Mouse (Mus musculus) heart, embryonic 10.5 days (tissue): ENCODE data around the gene Batf3. TPM values are rescaled to one million over a fixed set of nuclear protein-coding genes. Genes with fewer than 3 reads are reported as not detected.
"Not testable (repeated sequence)": the region's sequence is repeated elsewhere in the genome, so short reads cannot be mapped to it uniquely, and the experiment has no call there.

Experiments used
- DNase-seq: peaks from one replicate; pipeline ENCODE4 v3.0.0-alpha.2; 2017; ENCODE audit warnings: low spot score
- H3K27ac ChIP-seq: fragments of 300-500 bp; sonication (generic); 2 replicates; pipeline ENCODE4 v1.5.1; 2016; ENCODE audit warnings: mild to moderate bottlenecking
- H3K27me3 ChIP-seq: fragments of 300-500 bp; sonication (generic); 2 replicates; pipeline ENCODE4 v1.6.1; 2016; ENCODE audit warnings: mild to moderate bottlenecking; ENCODE audit not compliant: poor library complexity, insufficient read depth, severe bottlenecking
- H3K36me3 ChIP-seq: fragments of 300-500 bp; sonication (generic); 2 replicates; pipeline ENCODE4 v1.6.1; 2016; ENCODE audit warnings: mild to moderate bottlenecking, moderate library complexity
- H3K4me1 ChIP-seq: fragments of 300-500 bp; sonication (generic); 2 replicates; pipeline ENCODE4 v1.6.1; 2016; ENCODE audit warnings: mild to moderate bottlenecking
- H3K4me3 ChIP-seq: fragments of 300-500 bp; sonication (generic); 2 replicates; pipeline ENCODE4 v1.5.1; 2016; ENCODE audit warnings: mild to moderate bottlenecking, moderate library complexity
- H3K9me3 ChIP-seq: fragments of 300-500 bp; sonication (generic); 2 replicates; pipeline ENCODE4 v1.6.1; 2016; ENCODE audit warnings: mild to moderate bottlenecking, moderate library complexity
- WGBS: fragments of 180-500 bp; shearing (Covaris S2); methylation state at CpG from one replicate; pipeline ENCODE4 v1.1.7; 2016; 5-methylcytosine and 5-hydroxymethylcytosine counted together
- polyA plus RNA-seq: library from polyadenylated mRNA; unstranded; fragments of >200 nt; fragmentation: Nextera tagmentation; extraction: Ambion mirVana; gene quantifications from 2 replicates; pipeline ENCODE4 v1.2.1, GENCODE M21; 2016

Batf3 gene
- polyA plus RNA-seq, 1 experiment from 2014 or later: 7.9 TPM

DNA sequence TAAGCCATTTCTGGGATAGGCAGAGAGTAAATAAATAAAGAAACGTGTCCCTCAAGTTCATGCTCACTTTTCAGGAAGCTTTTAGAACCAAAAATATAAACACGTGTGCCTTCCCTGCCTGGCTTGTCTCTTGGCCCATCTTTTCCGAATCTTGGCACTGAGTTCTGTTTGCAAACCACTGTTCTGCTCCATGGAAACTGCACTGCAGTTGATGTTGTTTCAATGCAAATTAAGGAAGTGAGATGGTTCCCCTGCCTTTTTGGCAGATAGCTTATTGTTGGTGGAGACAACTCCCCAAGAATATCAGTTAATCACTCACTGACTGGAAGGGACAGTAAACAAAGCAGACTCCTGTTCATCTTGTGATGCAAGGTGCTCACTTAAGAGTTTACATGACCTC is 25.1 kb downstream of the Batf3 start:
- Histone ChIP-seq H3K4me1 (peaks cover 23% of the 10 kb centered on the region), H3K27me3 (peaks cover 19% of the 10 kb centered on the region), H3K36me3 (no peaks in the 10 kb centered on the region), H3K9me3 (no peaks in the 10 kb centered on the region), H3K4me3 (no peak overlapping the region), H3K27ac (no peak overlapping the region)
- 67% methylated on average over 3 of the region's 3 CpGs for WGBS
- no peak for DNase-seq

DNA sequence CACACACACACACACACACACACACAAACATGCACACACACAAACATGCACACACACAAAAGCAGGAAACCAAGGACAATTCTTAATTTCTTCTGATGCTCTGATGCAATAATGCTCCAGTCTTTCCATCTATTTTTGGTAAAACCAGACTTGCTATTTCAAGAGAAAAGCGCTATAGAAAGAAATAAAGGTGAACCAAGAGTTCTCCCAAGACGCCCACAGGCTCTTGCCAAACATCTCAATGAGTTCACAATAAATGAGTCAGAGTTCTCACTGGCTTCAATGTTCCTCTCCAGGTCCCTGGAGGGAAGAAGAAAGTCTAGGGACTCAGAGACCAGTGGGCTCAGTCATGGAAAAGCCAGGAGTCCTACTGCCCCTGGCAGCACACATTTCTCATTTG is 26.0 kb downstream of the Batf3 start:
- no peak for DNase-seq
- WGBS: 88% methylated on average over 2 of the region's 2 CpGs

DNA sequence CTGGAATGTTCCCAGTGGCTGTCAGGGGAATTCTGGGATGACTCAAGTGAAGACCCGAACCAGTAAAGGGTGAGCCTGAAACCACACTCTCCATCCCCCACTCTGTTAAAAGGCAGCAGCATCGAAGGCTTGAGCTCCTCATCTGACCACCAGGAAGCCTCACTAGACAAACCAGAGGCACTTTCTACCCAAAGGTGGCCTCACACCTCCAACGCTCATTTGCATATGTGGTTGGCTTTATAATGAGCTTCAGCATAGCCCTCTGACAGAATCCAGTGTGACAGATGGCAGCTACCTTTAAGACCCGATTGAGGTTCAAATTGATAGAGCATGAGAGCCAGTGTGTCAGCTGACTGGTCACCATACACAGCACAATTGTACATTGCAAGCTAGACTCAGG is 26.6 kb downstream of the Batf3 start:
- peaks cover under 1% of the 10 kb centered on the region; the same call in 1 of the 2 replicates for H3K9me3 ChIP-seq
- H3K4me1 ChIP-seq: peaks cover 14% of the 10 kb centered on the region
- peaks cover 19% of the 10 kb centered on the region for H3K27me3 ChIP-seq
- WGBS: 58% methylated on average over 4 of the region's 4 CpGs
- no peak overlapping the region for H3K27ac ChIP-seq
- DNase-seq: no peak
- no peaks in the 10 kb centered on the region for H3K36me3 ChIP-seq
- no peak overlapping the region for H3K4me3 ChIP-seq

More for the DNA sequence above, 26.0 kb downstream of the Batf3 start:
- Histone ChIP-seq H3K9me3 (no peaks in the 10 kb centered on the region), H3K4me1 (peaks cover 20% of the 10 kb centered on the region), H3K27me3 (peaks cover 19% of the 10 kb centered on the region), H3K27ac (no peak overlapping the region), H3K36me3 (no peaks in the 10 kb centered on the region), H3K4me3 (no peak overlapping the region)

DNA sequence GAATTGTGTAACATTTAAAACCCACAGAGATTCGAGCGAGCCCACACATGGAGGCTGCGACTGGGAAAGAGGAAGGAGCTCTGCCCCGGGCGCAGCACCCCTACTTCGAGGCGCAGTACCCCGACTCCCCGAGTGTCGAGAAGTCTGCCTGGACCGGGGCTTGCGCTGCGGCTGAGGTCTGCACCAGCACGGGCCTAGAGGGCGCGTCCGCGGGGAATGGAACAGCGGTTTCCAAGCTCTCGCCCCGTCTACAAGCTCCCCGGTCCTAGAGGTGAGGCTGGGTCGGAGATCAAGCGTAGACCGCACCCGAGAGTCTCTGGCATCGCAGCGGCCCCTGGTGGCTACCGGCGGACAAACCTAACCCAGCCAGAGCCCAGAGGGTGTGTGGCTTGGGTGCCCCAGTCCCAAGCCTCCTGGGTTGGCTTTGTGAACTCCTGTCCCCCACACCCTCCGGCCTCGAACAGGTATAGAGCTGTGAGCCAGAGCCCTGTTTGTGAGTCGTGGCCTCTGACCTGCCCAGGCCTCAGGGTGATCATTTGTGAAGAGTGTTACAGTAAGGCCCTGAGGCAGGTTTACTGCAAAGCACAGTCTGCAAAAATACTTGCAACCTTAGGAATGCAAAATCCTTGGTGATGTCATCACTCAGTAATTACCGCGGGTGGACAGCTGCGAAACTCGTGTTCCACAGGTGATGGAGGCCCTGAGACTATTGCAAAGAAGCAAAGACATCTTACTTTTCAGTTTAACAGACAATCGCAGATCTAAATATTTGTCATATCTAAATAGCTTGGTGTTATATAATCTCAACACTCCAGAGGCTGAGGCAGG is 28.4 kb downstream of the Batf3 start:
- DNase-seq: peak; percentile 92
- peak overlapping the region; percentile 56 for H3K27ac ChIP-seq
- peak overlapping the region; percentile 54 for H3K4me3 ChIP-seq
- peaks cover 19% of the 10 kb centered on the region for H3K27me3 ChIP-seq
- WGBS: 13% methylated on average over 38 of the region's 38 CpGs
- H3K9me3 ChIP-seq: peaks cover 4% of the 10 kb centered on the region; the same call in 1 of the 2 replicates
- H3K36me3 ChIP-seq: no peaks in the 10 kb centered on the region
- H3K4me1 ChIP-seq: peaks cover 12% of the 10 kb centered on the region

DNA sequence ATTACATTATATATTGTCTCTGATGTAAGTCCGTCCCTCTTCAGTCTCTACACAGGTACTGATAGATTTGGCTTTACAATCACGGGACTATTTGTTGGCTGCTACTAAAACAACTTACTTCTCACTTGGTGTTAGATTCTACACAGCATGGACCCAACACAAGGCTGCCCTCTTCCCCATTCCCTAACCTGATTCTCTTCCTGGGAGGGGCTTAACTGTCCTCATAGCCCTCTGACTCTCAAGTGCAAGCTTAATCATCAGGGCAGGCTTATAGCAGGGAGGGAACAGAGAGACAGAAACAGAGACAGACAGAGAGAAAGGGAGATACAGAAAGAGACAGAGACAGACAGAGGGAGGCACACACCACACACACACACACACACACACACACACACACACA is 34.0 kb downstream of the Batf3 start:
- Histone ChIP-seq H3K36me3 (no peaks in the 10 kb centered on the region), H3K4me3 (no peak overlapping the region), H3K9me3 (peaks cover 4% of the 10 kb centered on the region; the same call in 1 of the 2 replicates), H3K27ac (no peak overlapping the region), H3K4me1 (peaks cover 40% of the 10 kb centered on the region), H3K27me3 (no peaks in the 10 kb centered on the region)
- DNase-seq: no peak
- WGBS: 85% methylated on average over 2 of the region's 2 CpGs

DNA sequence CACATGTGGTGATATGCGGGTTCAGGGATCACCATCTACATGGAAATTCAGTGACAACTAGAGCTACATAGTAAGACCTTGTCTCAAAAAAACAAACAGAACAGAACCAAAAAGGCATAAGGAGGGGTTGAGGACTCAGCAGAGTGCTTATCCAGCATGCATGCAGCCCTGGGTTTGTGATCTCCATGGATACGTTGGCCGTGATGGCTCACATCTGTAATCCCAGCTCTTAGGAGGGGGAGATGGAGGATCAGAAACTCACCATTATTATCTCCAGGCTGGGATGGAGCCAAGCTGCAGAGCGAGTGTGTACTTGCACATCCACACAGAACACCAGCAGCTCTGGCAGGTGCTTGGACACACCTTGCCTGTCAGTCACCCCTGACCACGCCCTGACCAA is 34.6 kb downstream of the Batf3 start:
- Histone ChIP-seq H3K4me3 (no peak overlapping the region), H3K4me1 (peaks cover 40% of the 10 kb centered on the region), H3K36me3 (no peaks in the 10 kb centered on the region), H3K9me3 (peaks cover 4% of the 10 kb centered on the region; the same call in 1 of the 2 replicates), H3K27me3 (no peaks in the 10 kb centered on the region), H3K27ac (peak overlapping the region; percentile 47)
- WGBS: 71% methylated on average over 5 of the region's 5 CpGs
- DNase-seq: no peak

DNA sequence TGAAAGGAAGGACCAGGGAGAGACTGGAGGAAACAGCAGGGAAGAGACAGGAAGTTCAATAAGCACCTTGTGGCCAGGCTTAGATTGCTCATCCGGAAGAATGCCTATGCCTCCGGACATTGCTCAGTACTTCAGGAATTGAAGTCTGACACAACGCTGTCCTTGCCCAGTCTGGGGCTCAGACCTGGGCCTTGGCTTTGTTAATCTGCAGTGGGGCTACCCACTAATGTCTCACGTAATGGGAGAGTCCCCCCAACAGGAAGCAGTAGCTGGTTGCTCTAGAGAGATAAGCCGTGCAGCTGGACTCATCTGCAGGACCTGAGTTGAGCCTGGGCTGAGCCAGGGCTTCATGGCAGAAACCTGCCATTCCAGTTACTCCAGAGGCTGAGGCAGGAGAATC is 35.3 kb downstream of the Batf3 start:
- Histone ChIP-seq H3K9me3 (peaks cover 4% of the 10 kb centered on the region; the same call in 1 of the 2 replicates), H3K27me3 (no peaks in the 10 kb centered on the region), H3K36me3 (no peaks in the 10 kb centered on the region), H3K4me1 (peaks cover 40% of the 10 kb centered on the region), H3K27ac (peak overlapping the region; percentile 47; the same call in 1 of the 2 replicates), H3K4me3 (no peak overlapping the region)
- no peak for DNase-seq
- WGBS: 55% methylated on average over 5 of the region's 5 CpGs

DNA sequence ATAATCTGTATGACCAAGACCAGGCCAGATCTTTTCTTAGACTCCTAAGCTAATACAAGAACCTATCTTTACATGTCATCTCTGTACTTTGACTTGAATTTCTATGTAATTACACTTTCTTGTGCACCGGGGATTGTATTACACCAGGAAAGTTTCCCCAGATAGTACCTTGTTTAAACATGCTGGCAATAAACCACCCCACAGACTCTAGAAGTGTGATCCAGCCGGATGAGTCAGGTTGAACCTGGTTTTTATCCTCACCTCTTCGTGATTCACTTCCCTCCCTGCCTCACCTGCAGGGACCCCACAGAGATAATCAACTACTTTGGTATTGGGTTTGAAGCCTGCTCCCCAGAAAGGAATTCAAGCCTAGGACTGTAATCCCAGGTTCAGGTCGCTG is 37.8 kb downstream of the Batf3 start:
- H3K9me3 ChIP-seq: no peaks in the 10 kb centered on the region
- WGBS: 59% methylated on average over 4 of the region's 4 CpGs
- H3K4me3 ChIP-seq: no peak overlapping the region
- no peaks in the 10 kb centered on the region for H3K27me3 ChIP-seq
- no peak for DNase-seq
- no peak overlapping the region for H3K27ac ChIP-seq
- H3K4me1 ChIP-seq: peaks cover 52% of the 10 kb centered on the region
- H3K36me3 ChIP-seq: no peaks in the 10 kb centered on the region

DNA sequence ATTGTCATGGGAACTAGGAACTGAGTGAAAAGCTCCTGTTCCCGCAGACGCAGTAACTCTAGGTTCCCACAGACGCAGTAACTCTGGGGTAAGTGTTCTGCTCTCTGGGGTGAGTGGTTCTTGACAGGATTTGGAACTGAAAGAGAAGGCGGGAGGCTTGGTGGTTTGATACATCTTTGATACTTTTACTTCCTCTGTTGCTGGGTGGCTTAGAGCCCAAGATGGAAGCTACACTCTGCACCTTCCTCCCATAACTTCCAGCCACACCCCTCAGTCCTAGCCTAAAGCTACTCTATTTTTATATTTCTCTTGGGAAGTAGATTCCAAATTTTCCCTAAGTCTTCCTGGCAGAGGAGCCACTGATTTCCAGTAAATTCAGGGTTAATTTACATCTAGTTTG is 40.8 kb downstream of the Batf3 start:
- H3K4me1 ChIP-seq: peaks cover 28% of the 10 kb centered on the region; the same call in 1 of the 2 replicates
- H3K4me3 ChIP-seq: no peak overlapping the region
- no peaks in the 10 kb centered on the region for H3K9me3 ChIP-seq
- no peaks in the 10 kb centered on the region for H3K27me3 ChIP-seq
- 86% methylated on average over 4 of the region's 4 CpGs for WGBS
- H3K27ac ChIP-seq: 0 out of 2 replicates have a peak overlapping the region, but pooled peaks have one; percentile 16
- H3K36me3 ChIP-seq: no peaks in the 10 kb centered on the region
- DNase-seq: no peak

DNA sequence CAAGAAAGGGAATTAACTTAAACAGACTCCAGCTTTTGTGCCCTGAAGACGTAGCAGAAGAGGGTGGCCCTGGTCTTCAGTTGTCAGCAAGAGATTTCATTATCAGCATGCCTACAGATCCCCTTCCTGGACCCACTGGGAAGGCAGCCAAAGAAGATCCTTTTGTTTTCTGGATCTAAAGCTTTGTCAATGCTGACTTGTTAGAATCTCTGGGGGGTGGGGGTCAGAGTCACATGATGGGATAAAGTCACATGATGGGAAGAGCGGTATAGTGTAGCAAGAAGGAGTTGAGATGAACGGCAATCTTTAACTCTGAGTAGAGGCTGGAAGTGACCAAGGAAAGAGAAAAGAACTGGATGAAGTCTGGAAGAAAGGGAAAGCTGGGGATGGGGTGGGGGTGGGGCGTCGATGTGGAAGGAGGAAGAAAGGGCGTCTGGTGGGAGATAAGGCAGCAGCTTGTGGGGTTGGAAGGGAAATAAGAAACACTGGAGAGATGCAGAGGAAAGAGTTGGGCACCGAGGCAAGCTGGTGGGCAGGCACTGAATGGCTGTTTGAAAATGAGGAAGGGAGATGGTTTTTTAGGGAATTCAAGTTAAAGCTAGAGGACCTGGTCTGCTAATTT is 41.3 kb downstream of the Batf3 start:
- H3K27me3 ChIP-seq: no peaks in the 10 kb centered on the region
- H3K27ac ChIP-seq: no peak overlapping the region
- H3K9me3 ChIP-seq: no peaks in the 10 kb centered on the region
- no peak for DNase-seq
- H3K36me3 ChIP-seq: no peaks in the 10 kb centered on the region
- WGBS: 32% methylated on average over 7 of the region's 7 CpGs
- no peak overlapping the region for H3K4me3 ChIP-seq
- H3K4me1 ChIP-seq: peaks cover 23% of the 10 kb centered on the region; the same call in 1 of the 2 replicates

DNA sequence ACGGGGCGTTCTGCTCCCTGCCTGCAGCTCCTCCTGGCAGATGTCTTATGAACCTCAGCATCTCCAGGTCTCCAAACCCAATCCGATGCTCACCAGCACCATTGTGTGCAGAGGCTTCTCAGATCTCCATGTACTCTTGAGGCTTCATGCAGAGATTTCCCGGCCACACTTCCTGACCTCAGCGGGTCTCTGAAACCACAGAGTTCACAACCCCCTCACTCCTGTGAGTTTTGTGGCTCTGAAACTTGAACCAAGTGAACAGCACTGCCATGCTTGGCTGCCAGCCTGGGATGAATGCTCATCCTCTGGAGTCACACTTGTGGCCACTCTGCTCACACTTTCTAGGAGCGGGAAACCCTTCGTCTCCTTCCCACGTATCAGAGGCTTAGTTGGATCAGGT is 43.3 kb downstream of the Batf3 start:
- no peaks in the 10 kb centered on the region for H3K9me3 ChIP-seq
- no peak for DNase-seq
- no peak overlapping the region for H3K27ac ChIP-seq
- 81% methylated on average over 8 of the region's 8 CpGs for WGBS
- no peaks in the 10 kb centered on the region for H3K36me3 ChIP-seq
- peaks cover 14% of the 10 kb centered on the region; the same call in 1 of the 2 replicates for H3K4me1 ChIP-seq
- no peak overlapping the region for H3K4me3 ChIP-seq
- H3K27me3 ChIP-seq: no peaks in the 10 kb centered on the region

DNA sequence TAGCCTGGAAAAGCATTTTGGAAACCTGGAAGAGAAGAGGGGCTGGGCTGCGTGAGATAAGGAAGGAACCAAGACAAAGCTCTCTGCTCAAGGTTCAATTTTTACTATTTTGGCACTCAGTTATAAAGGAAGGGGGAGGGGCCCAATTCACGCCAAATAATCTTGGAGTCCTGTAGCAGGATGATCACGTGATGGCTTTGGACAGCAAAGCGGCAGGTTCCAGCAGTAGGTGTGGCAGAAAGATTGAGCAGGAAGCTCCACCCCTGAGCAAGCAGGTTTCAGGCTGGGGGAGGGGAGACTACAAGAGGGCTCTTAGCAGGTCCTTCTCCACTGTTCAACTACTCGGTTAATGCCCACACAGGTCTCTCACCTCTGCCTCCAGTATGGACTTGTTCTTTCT is 51.8 kb downstream of the Batf3 start:
- WGBS: 72% methylated on average over 5 of the region's 5 CpGs
- not testable (repeated sequence) for H3K36me3 ChIP-seq, H3K27ac ChIP-seq, H3K4me3 ChIP-seq, DNase-seq, H3K9me3 ChIP-seq, H3K27me3 ChIP-seq
- H3K4me1 ChIP-seq: peaks cover 14% of the 10 kb centered on the region; the same call in 1 of the 2 replicates

DNA sequence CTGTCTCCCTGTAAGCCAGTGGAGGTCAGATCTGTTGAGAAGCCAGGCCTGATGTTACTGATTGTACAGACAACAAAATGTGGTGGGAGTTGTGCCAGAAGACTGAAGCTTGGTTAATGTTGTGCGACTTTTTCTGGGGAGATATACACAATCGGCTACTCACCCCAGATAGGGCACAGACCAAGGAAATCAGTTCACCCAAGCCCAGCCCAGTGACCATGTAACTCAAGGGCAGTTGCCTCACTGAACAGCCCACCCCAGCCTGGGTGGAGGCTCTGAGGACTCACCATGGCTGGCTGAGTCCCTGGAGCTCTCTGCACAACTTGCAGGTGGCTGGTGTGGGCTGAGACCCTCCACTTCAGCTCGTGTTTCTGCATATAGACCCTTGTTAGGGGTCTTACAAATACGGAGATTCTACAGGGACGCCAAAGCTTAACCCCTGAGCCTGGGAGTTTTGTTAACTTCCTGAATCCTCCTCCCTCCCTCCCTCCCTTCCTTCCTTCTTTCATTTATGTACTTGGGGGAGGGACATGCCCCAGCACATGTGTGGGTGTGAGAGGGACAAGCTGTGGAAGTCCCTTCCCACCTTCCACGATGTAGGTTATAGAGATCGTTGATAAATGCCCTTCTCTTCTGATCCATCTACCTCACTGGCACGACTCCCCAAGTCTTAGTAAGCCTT is 53.4 kb downstream of the Batf3 start:
- Histone ChIP-seq H3K27me3 (no peaks in the 10 kb centered on the region), H3K9me3 (no peaks in the 10 kb centered on the region), H3K27ac (peak overlapping the region; percentile 59; the same call in 1 of the 2 replicates), H3K4me3 (no peak overlapping the region), H3K36me3 (no peaks in the 10 kb centered on the region), H3K4me1 (peaks cover 14% of the 10 kb centered on the region; the same call in 1 of the 2 replicates)
- WGBS: 63% methylated on average over 8 of the region's 8 CpGs
- no peak for DNase-seq
